Mouse (Mus musculus): ENCODE measurements around the gene Wnt10a. TPM values are rescaled to one million over a fixed set of nuclear protein-coding genes. Genes with fewer than 3 reads are reported as not detected.
"Not testable (repeated sequence)": the region's sequence is repeated elsewhere in the genome, so short reads cannot be mapped to it uniquely, and the experiment has no call there.

Wnt10a gene
- total RNA-seq, 2 experiments from 2014 or later: 15.0 to 18.2 TPM

DNA sequence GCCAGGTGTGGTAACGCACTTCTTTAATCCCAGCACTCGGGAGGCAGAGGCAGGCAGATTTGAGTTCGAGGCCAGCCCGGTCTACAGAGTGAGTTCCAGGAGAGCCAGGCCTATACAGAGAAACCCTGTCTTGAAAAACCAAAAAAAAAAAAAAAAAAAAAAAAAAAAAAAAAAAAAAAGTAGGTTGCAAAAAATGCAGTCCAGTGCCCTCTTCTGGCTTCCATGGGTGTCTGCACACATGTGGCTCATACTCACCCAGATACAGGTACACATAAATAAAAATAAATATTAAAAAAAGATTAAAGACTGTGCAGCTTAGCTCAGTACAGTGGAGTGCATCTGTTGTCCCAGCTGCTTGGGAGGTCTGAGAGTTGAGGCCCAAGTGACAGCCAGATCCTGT is 32.3 kb downstream of the Wnt10a start:
- TF ChIP-seq CTCF (IDR thresholded peaks at IDR 0.05): peak; percentile 14
- intact Hi-C loops (cut with DNase I); H3K4me3 ChIP-seq; DNase-seq (ENCODE audit: extremely low spot score in 1 of 2, low spot score in 2 of 2): not testable (repeated sequence)
- H3K27ac ChIP-seq: peak overlapping the region; percentile 63; the same call in 1 of the 2 replicates

GRCm38 (mm10) chr1:74824518-74825302 is 33.4 kb downstream of the Wnt10a start:
- TF ChIP-seq CTCF (IDR thresholded peaks at IDR 0.05): no peak
- Histone ChIP-seq H3K4me3 (no peak overlapping the region), H3K27ac (peak overlapping the region; percentile 85)
- peak; percentile 58 to 61 for DNase-seq (ENCODE audit: extremely low spot score in 1 of 2, low spot score in 2 of 2)
- intact Hi-C loops (cut with DNase I): no loop called here

- peak; percentile 31 to 65 for DNase-seq (ENCODE audit: extremely low spot score in 1 of 2, low spot score in 2 of 2)
- no peak for TF ChIP-seq CTCF (IDR thresholded peaks at IDR 0.05)
- H3K4me3 ChIP-seq: no peak overlapping the region
- H3K27ac ChIP-seq: peak overlapping the region; percentile 84
- intact Hi-C loops (cut with DNase I): loop anchor here (1.0 kb wide), 1 partner anchor 20 kb away; no protein-coding TSS in a partner anchor
Measured at GRCm38 (mm10) chr1:74830061-74830460, 38.7 kb downstream of the Wnt10a start.

DNA sequence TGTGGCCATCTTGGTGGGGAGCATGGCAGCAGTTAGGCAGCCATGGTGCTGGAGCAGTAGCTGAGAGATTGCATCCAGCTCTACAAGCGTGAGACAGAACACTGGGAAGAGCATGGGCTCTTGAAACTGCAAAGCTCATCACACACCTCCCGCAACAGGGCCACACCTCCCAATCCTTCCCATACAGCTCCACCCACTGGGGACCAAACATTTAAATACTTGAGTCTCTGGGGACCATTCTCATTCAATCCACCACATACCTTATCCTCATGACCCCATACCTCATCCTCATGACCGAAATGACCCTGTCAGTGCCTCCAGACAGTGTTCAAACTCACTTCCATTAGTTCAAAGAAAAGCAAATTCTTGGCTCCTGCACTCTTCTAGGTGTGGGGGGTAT is 41.9 kb downstream of the Wnt10a start:
- intact Hi-C loops (cut with DNase I): no loop called here
- no peak overlapping the region for H3K27ac ChIP-seq
- TF ChIP-seq CTCF (IDR thresholded peaks at IDR 0.05): no peak
- H3K4me3 ChIP-seq: no peak overlapping the region
- no peak for DNase-seq (ENCODE audit: extremely low spot score in 1 of 2, low spot score in 2 of 2)

- TF ChIP-seq CTCF (IDR thresholded peaks at IDR 0.05): no peak
- H3K27ac ChIP-seq: no peak overlapping the region
- no peak overlapping the region for H3K4me3 ChIP-seq
- intact Hi-C loops (cut with DNase I): no loop called here
- DNase-seq (ENCODE audit: extremely low spot score in 1 of 2, low spot score in 2 of 2): no peak
Measured at GRCm38 (mm10) chr1:74843090-74843489, 51.8 kb downstream of the Wnt10a start.

GRCm38 (mm10) chr1:74846341-74846740 is 55.0 kb downstream of the Wnt10a start:
- intact Hi-C loops (cut with DNase I): no loop called here
- TF ChIP-seq CTCF (IDR thresholded peaks at IDR 0.05): no peak
- Histone ChIP-seq H3K4me3 (no peak overlapping the region), H3K27ac (no peak overlapping the region)
- DNase-seq (ENCODE audit: extremely low spot score in 1 of 2, low spot score in 2 of 2): no peak

- intact Hi-C loops (cut with DNase I): no loop called here
- TF ChIP-seq CTCF (IDR thresholded peaks at IDR 0.05): no peak
- Histone ChIP-seq H3K4me3 (no peak overlapping the region), H3K27ac (peak overlapping the region; percentile 94)
- DNase-seq (ENCODE audit: extremely low spot score in 1 of 2, low spot score in 2 of 2): no peak
Measured at GRCm38 (mm10) chr1:74848946-74849345, 57.6 kb downstream of the Wnt10a start.

DNA sequence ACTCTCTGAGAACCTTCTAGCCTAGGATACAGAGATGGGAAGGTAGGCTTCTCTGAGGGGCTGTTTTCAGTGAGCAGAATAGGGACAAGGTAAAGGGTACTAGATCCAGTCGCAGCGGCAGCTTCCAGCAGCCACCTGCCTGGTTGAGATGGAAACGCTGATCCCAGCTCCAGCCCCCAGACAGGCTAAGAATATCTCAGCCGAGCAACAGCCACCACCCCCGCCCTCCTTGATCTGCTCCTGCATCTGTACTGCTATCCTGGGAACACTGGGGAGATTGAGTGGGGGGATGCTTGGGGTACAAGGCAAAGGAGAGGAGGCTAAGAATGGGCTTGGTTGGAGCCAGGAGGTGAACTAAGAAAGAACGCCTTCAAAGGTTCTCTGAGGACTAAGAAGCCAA is 58.9 kb downstream of the Wnt10a start:
- peak; percentile 73 to 80 for DNase-seq (ENCODE audit: extremely low spot score in 1 of 2, low spot score in 2 of 2)
- intact Hi-C loops (cut with DNase I): loop anchor here (1.0 kb wide), 1 partner anchor 20 kb away; no protein-coding TSS in a partner anchor
- peak overlapping the region; percentile 94 for H3K27ac ChIP-seq
- peak overlapping the region; percentile 19; the same call in 1 of the 2 replicates for H3K4me3 ChIP-seq
- no peak for TF ChIP-seq CTCF (IDR thresholded peaks at IDR 0.05)

DNA sequence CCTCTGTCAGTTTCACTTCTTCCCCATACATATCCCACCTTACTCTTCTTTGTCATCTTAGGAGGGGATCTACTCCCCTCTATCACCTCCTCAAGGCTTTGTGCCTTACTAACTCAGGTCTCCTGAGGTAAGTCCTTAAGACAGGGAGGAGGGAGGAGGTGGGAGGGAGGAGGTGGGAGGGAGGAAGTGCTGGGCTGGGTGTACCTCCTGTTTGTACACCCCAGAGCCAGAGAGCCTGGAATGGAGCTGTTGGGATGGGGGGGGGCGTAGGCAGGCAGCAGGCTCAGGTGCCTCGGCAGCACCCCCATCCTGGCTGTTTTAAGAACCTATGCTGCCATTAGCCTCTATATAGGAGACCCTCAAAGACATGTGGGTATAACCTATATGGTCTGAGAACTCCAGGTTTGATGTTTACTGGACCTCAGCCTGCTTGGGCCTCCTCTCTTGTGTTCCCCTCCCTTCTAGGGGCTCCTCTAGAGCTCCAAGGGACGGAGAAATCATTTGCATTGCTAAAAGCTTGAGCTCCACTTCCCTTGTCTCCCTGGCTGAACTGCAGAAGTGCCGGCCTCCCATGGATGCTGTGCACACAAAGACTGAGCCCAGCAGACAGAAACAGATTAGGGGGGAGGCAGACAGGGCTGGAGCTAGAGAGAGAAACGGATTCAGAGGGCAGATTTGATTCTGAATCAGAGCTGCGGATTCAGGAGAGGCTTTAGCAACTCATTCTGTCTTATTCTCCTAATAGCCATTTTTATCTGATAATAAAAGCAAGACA is 59.9 kb downstream of the Wnt10a start:
- intact Hi-C loops (cut with DNase I): no loop called here
- peak overlapping the region; percentile 19; the same call in 1 of the 2 replicates for H3K4me3 ChIP-seq
- no peak for TF ChIP-seq CTCF (IDR thresholded peaks at IDR 0.05)
- H3K27ac ChIP-seq: peak overlapping the region; percentile 94
- DNase-seq (ENCODE audit: extremely low spot score in 1 of 2, low spot score in 2 of 2): peak; percentile 45 to 53

Other genes starting within 250 kb of the Wnt10a start
- 10 to 100 TPM; 16.0 to 16.7 TPM for gene Plcd4, start 248.6 kb upstream of the Wnt10a start, total RNA-seq (2021)
- gene Usp37, start 247.2 kb upstream of the Wnt10a start, total RNA-seq (2021): 10 to 100 TPM; 27.9 to 30.7 TPM
- 10 to 100 TPM; 36.1 to 36.7 TPM for gene Zfp142, start 203.3 kb upstream of the Wnt10a start, total RNA-seq (2021)
- 10 to 100 TPM; 22.9 to 23.7 TPM for gene Bcs1l, start 203.2 kb upstream of the Wnt10a start, total RNA-seq (2021)
- gene Rnf25, start 190.1 kb upstream of the Wnt10a start, total RNA-seq (2021): 10 to 100 TPM; 64.1 to 71.2 TPM
- 1 to 10 TPM; 6.0 to 8.7 TPM for gene Stk36, start 190.1 kb upstream of the Wnt10a start, total RNA-seq (2021)
- gene Ttll4, start 129.8 kb upstream of the Wnt10a start, total RNA-seq (2021): 10 to 100 TPM; 22.1 to 24.1 TPM
- 1 to 10 TPM; 1.7 to 4.5 TPM for gene Cyp27a1, start 77.9 kb upstream of the Wnt10a start, total RNA-seq (2021)
- gene Prkag3, start 42.3 kb upstream of the Wnt10a start, total RNA-seq (2021): not detected
- 1 to 10 TPM; 2.1 to 4.7 TPM for gene Wnt6, start 19.6 kb upstream of the Wnt10a start, total RNA-seq (2021)
- 100 to 1,000 TPM; 365 to 389 TPM for gene Cdk5r2, start 63.4 kb downstream of the Wnt10a start, total RNA-seq (2021)
- gene Fev, start 93.9 kb downstream of the Wnt10a start, total RNA-seq (2021): not detected
- not detected for gene Cryba2, start 101.6 kb downstream of the Wnt10a start, total RNA-seq (2021)
- 1 to 10 TPM; 3.0 to 3.5 TPM for gene Cfap65, start 144.1 kb downstream of the Wnt10a start, total RNA-seq (2021)
- gene Ihh, start 160.2 kb downstream of the Wnt10a start, total RNA-seq (2021): under 1 TPM; 0.45 to 0.72 TPM

Measured in left cerebral cortex, adult 2 months (tissue).